Mouse (Mus musculus) kidney, adult 2 months (tissue): ENCODE measurements at regions not wholly inside any gene's neighbourhood (a gene's known extent, or its start where the extent isn't known, plus 50 kb on each side); places are given as distances from the start of the nearest gene placed in this dataset.

Experiments used
- DNase-seq: peaks from one replicate; pipeline ENCODE4 v3.0.0; 2021
- H3K27ac ChIP-seq: fragments of 200-500 bp; 2 replicates; pipeline ENCODE4 v1.5.1; 2012; ENCODE audit warnings: low read depth, low read length, control low read depth, inconsistent platforms; ENCODE audit not compliant: insufficient read depth
- H3K27me3 ChIP-seq: fragments of 200-500 bp; replicated peaks from 2 replicates; pipeline ENCODE4 v1.6.1; 2012; ENCODE audit warnings: mild to moderate bottlenecking, moderate library complexity, low read length, inconsistent platforms; ENCODE audit not compliant: control insufficient read depth, insufficient read depth
- H3K36me3 ChIP-seq: fragments of 200-500 bp; 2 replicates; pipeline ENCODE4 v1.6.1; 2012; ENCODE audit warnings: mild to moderate bottlenecking, moderate library complexity, low read length, inconsistent platforms; ENCODE audit not compliant: control insufficient read depth, insufficient read depth
- H3K4me1 ChIP-seq: fragments of 200-500 bp; 2 replicates; pipeline ENCODE4 v1.6.1; 2011; ENCODE audit warnings: low read length; ENCODE audit not compliant: control insufficient read depth, insufficient read depth
- H3K4me3 ChIP-seq: fragments of 200-500 bp; 2 replicates; pipeline ENCODE4 v1.5.1; 2011; ENCODE audit warnings: mild to moderate bottlenecking, low read depth, low read length, control low read depth; ENCODE audit not compliant: insufficient read depth
- CTCF ChIP-seq: fragments of 200-500 bp; conservative IDR thresholded peaks from 2 replicates; pipeline ENCODE4 v1.5.1; 2011; ENCODE audit warnings: low read depth, mild to moderate bottlenecking, control low read depth, low read length, moderate library complexity, mixed read lengths; ENCODE audit not compliant: insufficient read depth, insufficient read length
- POLR2A ChIP-seq: fragments of 200-500 bp; IDR thresholded peaks from one replicate; pipeline ENCODE4 v1.6.1; 2011; ENCODE audit warnings: low read depth, low read length, control low read depth
- WGBS: fragments of 180-500 bp; shearing (Covaris S2); methylation state at CpG from one replicate; pipeline ENCODE4 v1.1.7; 2018; 5-methylcytosine and 5-hydroxymethylcytosine counted together

DNA sequence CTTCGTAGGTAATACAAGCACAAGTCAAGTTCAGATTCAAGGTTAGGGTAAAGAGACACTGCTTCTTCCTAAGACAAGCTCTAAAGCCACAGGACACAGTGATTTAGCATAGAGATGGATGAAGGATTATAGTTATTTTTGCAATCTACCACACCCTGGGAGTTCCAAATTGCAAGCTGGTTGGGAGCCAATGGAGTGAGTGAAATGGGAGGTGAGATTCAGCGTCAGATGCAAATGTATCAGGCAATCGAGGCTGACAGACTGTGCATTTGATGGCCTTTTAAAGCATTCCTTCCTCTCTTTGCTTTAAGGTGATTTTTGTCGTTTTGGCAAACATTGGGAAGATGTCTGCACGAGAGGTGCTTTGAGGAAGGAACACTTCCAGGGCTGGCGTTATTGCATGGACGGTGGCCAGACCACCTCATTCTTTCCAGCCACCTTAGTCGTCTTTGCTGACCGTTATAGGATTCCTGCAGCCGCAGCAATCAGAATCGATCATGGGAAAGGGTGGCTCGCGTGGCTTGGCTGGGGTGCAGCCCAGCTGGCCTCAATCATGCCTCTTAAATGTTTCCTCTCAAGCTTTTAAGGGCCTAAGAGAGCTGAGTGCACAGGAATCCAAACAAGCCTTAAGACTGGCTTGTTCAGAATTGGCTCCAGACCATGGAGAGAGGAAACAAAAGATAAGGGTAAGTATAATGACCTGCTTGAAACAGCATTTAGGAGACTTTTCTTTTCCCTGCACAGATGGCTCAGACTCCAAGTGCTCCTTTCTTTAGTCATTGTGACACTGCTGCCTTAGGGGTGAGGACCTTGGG is 265.0 kb upstream of the Tle4 start:
- TF ChIP-seq CTCF (no peak), POLR2A (no peak)
- Histone ChIP-seq H3K27me3 (no peaks in the 10 kb centered on the region; the same call in 1 of the 2 replicates), H3K4me3 (no peak overlapping the region), H3K36me3 (no peaks in the 10 kb centered on the region), H3K27ac (no peak overlapping the region), H3K4me1 (no peaks in the 10 kb centered on the region)
- 51% methylated on average over 13 of the region's 13 CpGs for WGBS
- no peak for DNase-seq

DNA sequence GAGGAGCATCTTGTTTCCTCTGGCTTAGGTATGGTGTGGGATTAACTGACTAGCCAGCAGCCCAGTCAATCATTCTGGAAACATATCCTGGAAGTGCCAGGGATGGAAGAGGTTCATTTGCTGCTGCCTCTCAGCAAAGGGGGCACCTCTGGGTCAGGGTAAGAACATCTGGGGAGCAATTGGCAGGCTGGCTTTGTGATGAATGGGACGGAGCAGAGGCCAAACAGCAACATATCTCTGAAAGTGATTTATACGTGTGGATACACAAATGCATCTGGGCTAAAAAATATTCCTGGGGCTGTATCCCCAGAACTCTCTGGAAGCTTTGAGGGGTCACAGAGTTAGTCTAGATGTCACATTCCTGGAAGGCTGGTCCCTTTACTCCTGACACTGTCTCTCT is 257.2 kb upstream of the Tle4 start:
- no peaks in the 10 kb centered on the region; the same call in 1 of the 2 replicates for H3K27me3 ChIP-seq
- no peaks in the 10 kb centered on the region for H3K36me3 ChIP-seq
- 80% methylated on average over 2 of the region's 2 CpGs for WGBS
- no peak for TF ChIP-seq CTCF
- no peak for TF ChIP-seq POLR2A
- H3K27ac ChIP-seq, result no peak overlapping the region
- no peaks in the 10 kb centered on the region for H3K4me1 ChIP-seq
- H3K4me3 ChIP-seq, result no peak overlapping the region
- DNase-seq, result no peak

DNA sequence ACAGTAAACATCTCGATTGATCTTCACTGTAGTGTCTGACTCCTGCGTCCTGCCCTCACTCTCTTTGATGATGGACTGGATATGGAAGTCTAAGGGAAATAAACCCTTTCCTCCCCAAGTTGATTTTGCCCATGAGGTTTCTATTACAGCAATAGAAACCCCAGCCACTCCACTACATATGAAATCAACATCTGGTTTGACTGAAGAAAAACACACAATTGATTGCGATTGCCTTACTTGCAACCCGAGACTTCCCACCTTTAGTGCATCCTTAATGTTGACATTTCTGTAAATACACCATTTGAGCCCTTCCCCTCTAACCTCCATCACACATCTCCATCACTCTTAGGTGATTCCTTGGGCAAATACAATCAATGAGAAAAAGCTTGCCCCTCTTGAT is 255.6 kb upstream of the Tle4 start:
- H3K27me3 ChIP-seq, result no peaks in the 10 kb centered on the region; the same call in 1 of the 2 replicates
- no peak overlapping the region for H3K27ac ChIP-seq
- WGBS, result 65% methylated on average over 4 of the region's 4 CpGs
- no peak overlapping the region for H3K4me3 ChIP-seq
- H3K36me3 ChIP-seq, result no peaks in the 10 kb centered on the region
- no peaks in the 10 kb centered on the region for H3K4me1 ChIP-seq
- TF ChIP-seq CTCF, result no peak
- TF ChIP-seq POLR2A, result no peak
- no peak for DNase-seq

DNA sequence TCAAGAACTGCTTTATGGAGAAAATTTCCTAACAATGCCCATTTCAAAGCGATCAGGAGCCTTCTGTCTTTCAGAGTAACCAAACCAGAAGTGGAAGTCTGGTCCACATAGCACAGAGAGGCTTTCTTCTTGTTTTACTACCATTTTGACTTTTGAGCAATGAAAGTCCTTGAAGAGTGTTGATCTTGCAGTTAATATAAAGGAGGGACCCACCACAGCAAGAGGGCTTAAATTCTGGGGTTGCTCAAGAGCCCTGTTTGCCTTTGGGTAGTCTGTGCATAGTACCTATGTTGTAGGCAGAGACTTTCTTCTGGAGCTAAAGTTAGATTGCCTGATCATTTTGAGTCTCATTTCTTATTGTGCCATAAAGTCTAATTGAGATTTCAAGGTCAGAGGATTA is 251.7 kb upstream of the Tle4 start:
- Histone ChIP-seq H3K4me3 (no peak overlapping the region), H3K27me3 (no peaks in the 10 kb centered on the region; the same call in 1 of the 2 replicates), H3K36me3 (no peaks in the 10 kb centered on the region), H3K27ac (no peak overlapping the region), H3K4me1 (no peaks in the 10 kb centered on the region)
- TF ChIP-seq CTCF (no peak), POLR2A (no peak)
- WGBS, result 88% methylated on average over 1 of the region's 1 CpGs
- DNase-seq, result no peak

DNA sequence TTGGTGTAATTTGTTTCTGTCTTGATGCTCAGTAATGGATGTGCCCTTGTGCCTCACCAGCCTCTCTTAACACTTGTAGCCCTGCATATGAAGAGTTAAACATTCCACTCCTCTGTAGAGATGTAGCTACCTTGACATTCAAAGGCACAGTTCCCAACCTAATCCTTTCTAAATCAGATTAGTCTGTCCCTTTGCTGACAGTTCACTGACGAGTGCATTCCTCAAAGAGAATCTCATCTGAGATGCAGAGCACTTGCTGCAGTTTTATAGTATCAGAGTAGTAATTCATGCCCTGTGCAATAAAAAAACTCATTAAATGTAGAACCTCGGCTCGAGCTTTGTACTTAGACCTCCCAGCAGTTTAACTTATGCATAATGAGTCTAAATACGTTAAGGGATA is 249.3 kb upstream of the Tle4 start:
- no peak for TF ChIP-seq CTCF
- no peak for TF ChIP-seq POLR2A
- WGBS, result 35% methylated on average over 4 of the region's 4 CpGs

DNA sequence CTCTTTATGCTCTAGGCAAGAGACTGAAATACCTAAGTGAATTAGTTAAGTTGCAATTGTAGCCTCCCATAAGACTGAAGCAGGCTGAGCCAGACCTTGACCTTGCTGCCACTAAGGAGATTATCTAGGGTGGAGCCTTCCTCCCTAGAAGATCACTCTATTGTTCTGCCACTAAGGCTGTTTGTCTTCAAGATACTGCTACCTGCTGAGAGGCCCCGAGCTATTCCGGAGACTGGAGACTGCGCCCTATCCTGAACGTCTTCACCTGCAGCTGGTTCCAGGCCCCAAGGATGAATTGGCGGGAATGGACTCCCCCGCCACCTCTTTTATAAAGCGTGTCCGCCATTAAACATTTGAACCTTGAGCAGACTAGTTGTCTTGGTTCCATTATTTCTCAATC is 237.8 kb upstream of the Tle4 start:
- TF ChIP-seq POLR2A, result no peak
- TF ChIP-seq CTCF, result no peak
- no peaks in the 10 kb centered on the region for H3K4me1 ChIP-seq
- DNase-seq, result no peak
- H3K27ac ChIP-seq, result no peak overlapping the region
- no peaks in the 10 kb centered on the region for H3K36me3 ChIP-seq
- H3K27me3 ChIP-seq, result no peaks in the 10 kb centered on the region
- 85% methylated on average over 8 of the region's 8 CpGs for WGBS
- no peak overlapping the region for H3K4me3 ChIP-seq

More for the DNA sequence above, 249.3 kb upstream of the Tle4 start:
- no peaks in the 10 kb centered on the region for H3K4me1 ChIP-seq
- H3K27me3 ChIP-seq, result no peaks in the 10 kb centered on the region
- no peaks in the 10 kb centered on the region for H3K36me3 ChIP-seq
- no peak for DNase-seq
- H3K27ac ChIP-seq, result no peak overlapping the region
- no peak overlapping the region for H3K4me3 ChIP-seq

DNA sequence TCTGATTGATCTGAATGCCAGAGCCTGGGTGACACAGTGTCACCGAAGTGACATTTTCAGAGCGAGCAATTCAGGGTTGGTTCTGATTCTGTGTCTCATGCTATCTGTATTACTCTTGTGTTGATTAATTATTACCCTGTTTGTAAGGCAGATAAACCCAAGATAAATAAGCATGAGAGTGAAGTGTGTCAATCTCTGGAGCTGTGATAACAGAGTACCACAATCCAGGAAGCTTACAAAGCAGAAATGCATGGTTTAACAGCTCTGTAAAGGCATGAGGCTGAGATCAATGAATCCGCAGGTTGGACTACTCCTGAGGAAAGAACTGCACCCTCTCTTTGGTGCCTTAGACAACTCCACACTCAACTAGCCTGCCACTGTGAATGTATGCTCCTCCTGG is 218.5 kb upstream of the Tle4 start:
- no peak for TF ChIP-seq POLR2A
- TF ChIP-seq CTCF, result no peak
- no peak overlapping the region for H3K4me3 ChIP-seq
- no peaks in the 10 kb centered on the region for H3K36me3 ChIP-seq
- no peak for DNase-seq
- no peak overlapping the region for H3K27ac ChIP-seq
- WGBS, result 86% methylated on average over 3 of the region's 3 CpGs
- no peaks in the 10 kb centered on the region for H3K27me3 ChIP-seq
- H3K4me1 ChIP-seq, result no peaks in the 10 kb centered on the region
